Mouse (Mus musculus) c-Kit-positive CD71-positive TER-119-negative erythroid progenitor cells, embryonic 14.5 days (primary cell): Measurements from ENCODE around the gene Tmprss13.

Experiments used
- DNase-seq: peaks from one replicate; pipeline ENCODE4 v3.0.0-alpha.2; 2013; ENCODE audit warnings: low read depth

Tmprss13 gene

GRCm38 (mm10) chr9:45382834-45383233, 63.9 kb downstream of the Tmprss13 start:
- DNase-seq: no peak

- no peak for DNase-seq
Measured at GRCm38 (mm10) chr9:45383883-45384282, 65.0 kb downstream of the Tmprss13 start.

- DNase-seq: no peak
Measured at GRCm38 (mm10) chr9:45386698-45387097, 67.8 kb downstream of the Tmprss13 start.

- DNase-seq: peak; percentile 30
Measured at GRCm38 (mm10) chr9:45388385-45388994, 69.6 kb downstream of the Tmprss13 start.

GRCm38 (mm10) chr9:45389596-45389995, 70.7 kb downstream of the Tmprss13 start:
- DNase-seq: no peak

GRCm38 (mm10) chr9:45391299-45391698, 72.4 kb downstream of the Tmprss13 start:
- no peak for DNase-seq

GRCm38 (mm10) chr9:45395218-45395617, 76.3 kb downstream of the Tmprss13 start:
- no peak for DNase-seq

- no peak for DNase-seq
Measured at GRCm38 (mm10) chr9:45395796-45396195, 76.9 kb downstream of the Tmprss13 start.
